Mouse (Mus musculus) liver, adult 2 months (tissue): ENCODE measurements at regions not wholly inside any gene's neighbourhood (a gene's known extent, or its start where the extent isn't known, plus 50 kb on each side); places are given as distances from the start of the nearest gene placed in this dataset.

ENCODE experiments used
- DNase-seq: peaks from one replicate; pipeline ENCODE4 v3.0.0-alpha.2; 2011; ENCODE audit warnings: low read depth, low spot score; ENCODE audit errors: extremely low read depth
- H3K27ac ChIP-seq: fragments of 200-500 bp; replicated peaks from 2 replicates; pipeline ENCODE4 v1.5.1; 2012; ENCODE audit warnings: low read depth, mild to moderate bottlenecking, control low read depth, inconsistent platforms, low read length; ENCODE audit not compliant: insufficient read depth
- H3K27me3 ChIP-seq: fragments of 200-500 bp; 2 replicates; pipeline ENCODE4 v1.6.1; 2012; ENCODE audit warnings: mild to moderate bottlenecking, moderate library complexity, low read length, inconsistent platforms; ENCODE audit not compliant: control insufficient read depth, insufficient read depth
- H3K36me3 ChIP-seq: fragments of 200-500 bp; 2 replicates; pipeline ENCODE4 v1.6.1; 2012; ENCODE audit warnings: low read length, inconsistent platforms; ENCODE audit not compliant: control insufficient read depth, insufficient read depth
- H3K4me1 ChIP-seq: fragments of 200-500 bp; 2 replicates; pipeline ENCODE4 v1.6.1; 2011; ENCODE audit warnings: low read length; ENCODE audit not compliant: control insufficient read depth, insufficient read depth
- H3K4me3 ChIP-seq: fragments of 200-500 bp; 2 replicates; pipeline ENCODE4 v1.5.1; 2011; ENCODE audit warnings: low read depth, mild to moderate bottlenecking, control low read depth, low read length, moderate library complexity; ENCODE audit not compliant: insufficient read depth
- H3K79me2 ChIP-seq: fragments of 200-500 bp; 2 replicates; pipeline ENCODE4 v1.6.1; 2012; ENCODE audit warnings: inconsistent platforms, mild to moderate bottlenecking, low read length, moderate library complexity; ENCODE audit not compliant: control insufficient read depth, insufficient read depth
- H3K9ac ChIP-seq: fragments of 200-500 bp; 2 replicates; pipeline ENCODE4 v1.6.1; 2012; ENCODE audit warnings: low read depth, mild to moderate bottlenecking, control low read depth, inconsistent platforms, low read length
- CTCF ChIP-seq: fragments of 200-500 bp; IDR thresholded peaks from 2 replicates; pipeline ENCODE4 v1.5.1; 2011; ENCODE audit warnings: low read depth, low read length, control low read depth
- POLR2A ChIP-seq: fragments of 200-500 bp; IDR thresholded peaks from 2 replicates; pipeline ENCODE4 v1.6.1; 2011; ENCODE audit warnings: low read length, control low read depth; ENCODE audit not compliant: insufficient read depth; ENCODE audit errors: extremely low read depth
- WGBS: fragments of 180-500 bp; shearing (Covaris S2); methylation state at CpG from one replicate; pipeline ENCODE4 v1.1.7; 2018; 5-methylcytosine and 5-hydroxymethylcytosine counted together

- no peaks in the 10 kb centered on the region for H3K36me3 ChIP-seq
- H3K9ac ChIP-seq: no peak overlapping the region
- no peaks in the 10 kb centered on the region for H3K4me1 ChIP-seq
- no peaks in the 10 kb centered on the region for H3K79me2 ChIP-seq
- WGBS: 72% methylated on average over 5 of the region's 5 CpGs
- no peak for DNase-seq
- H3K27ac ChIP-seq: no peak overlapping the region
- H3K27me3 ChIP-seq: no peaks in the 10 kb centered on the region
- H3K4me3 ChIP-seq: no peak overlapping the region
- TF ChIP-seq POLR2A (no peak), CTCF (no peak)
These were observed 330.9 kb upstream of the Btbd3 start for GRCm38 (mm10) chr2:137925488-137925887.

- Histone ChIP-seq H3K36me3 (no peaks in the 10 kb centered on the region), H3K4me1 (no peaks in the 10 kb centered on the region), H3K27me3 (no peaks in the 10 kb centered on the region), H3K79me2 (no peaks in the 10 kb centered on the region), H3K4me3 (no peak overlapping the region), H3K9ac (no peak overlapping the region), H3K27ac (no peak overlapping the region)
- no peak for TF ChIP-seq CTCF
- TF ChIP-seq POLR2A: no peak
- DNase-seq: no peak
- 76% methylated on average over 2 of the region's 2 CpGs for WGBS
These were observed 331.8 kb upstream of the Btbd3 start for GRCm38 (mm10) chr2:137924576-137924975.

- Histone ChIP-seq H3K4me1 (no peaks in the 10 kb centered on the region), H3K36me3 (no peaks in the 10 kb centered on the region), H3K27ac (no peak overlapping the region), H3K27me3 (no peaks in the 10 kb centered on the region), H3K4me3 (no peak overlapping the region), H3K79me2 (no peaks in the 10 kb centered on the region), H3K9ac (no peak overlapping the region)
- no peak for TF ChIP-seq CTCF
- no peak for TF ChIP-seq POLR2A
- no peak for DNase-seq
These were observed 357.9 kb upstream of the Btbd3 start for GRCm38 (mm10) chr2:137898425-137898824.

- H3K4me1 ChIP-seq: no peaks in the 10 kb centered on the region
- no peak for DNase-seq
- 61% methylated on average over 7 of the region's 7 CpGs for WGBS
These were observed 375.9 kb upstream of the Btbd3 start for GRCm38 (mm10) chr2:137880211-137881031.

GRCm38 (mm10) chr2:137869676-137870075, 386.7 kb upstream of the Btbd3 start:
- H3K27me3 ChIP-seq: no peaks in the 10 kb centered on the region
- no peaks in the 10 kb centered on the region for H3K36me3 ChIP-seq
- no peak overlapping the region for H3K4me3 ChIP-seq
- H3K4me1 ChIP-seq: no peaks in the 10 kb centered on the region
- no peak for TF ChIP-seq CTCF
- TF ChIP-seq POLR2A: no peak
- H3K9ac ChIP-seq: no peak overlapping the region
- peak; percentile 8 for DNase-seq
- no peak overlapping the region for H3K27ac ChIP-seq
- H3K79me2 ChIP-seq: no peaks in the 10 kb centered on the region
- 41% methylated on average over 4 of the region's 4 CpGs for WGBS

More at GRCm38 (mm10) chr2:137880211-137881031, 375.9 kb upstream of the Btbd3 start:
- Histone ChIP-seq H3K9ac (no peak overlapping the region), H3K36me3 (no peaks in the 10 kb centered on the region), H3K79me2 (no peaks in the 10 kb centered on the region), H3K27me3 (no peaks in the 10 kb centered on the region), H3K27ac (no peak overlapping the region), H3K4me3 (no peak overlapping the region)
- TF ChIP-seq CTCF: no peak
- TF ChIP-seq POLR2A: no peak

- TF ChIP-seq CTCF (no peak), POLR2A (no peak)
- 67% methylated on average over 4 of the region's 4 CpGs for WGBS
These were observed 401.9 kb upstream of the Btbd3 start for GRCm38 (mm10) chr2:137854494-137854893.

More at GRCm38 (mm10) chr2:137854494-137854893, 401.9 kb upstream of the Btbd3 start:
- H3K79me2 ChIP-seq: no peaks in the 10 kb centered on the region
- no peak for DNase-seq
- no peaks in the 10 kb centered on the region for H3K36me3 ChIP-seq
- H3K4me1 ChIP-seq: no peaks in the 10 kb centered on the region
- H3K4me3 ChIP-seq: no peak overlapping the region
- no peak overlapping the region for H3K27ac ChIP-seq
- H3K9ac ChIP-seq: no peak overlapping the region
- no peaks in the 10 kb centered on the region for H3K27me3 ChIP-seq
